ENCODE assay signal across 8 mouse cellular contexts in the genomic region with DNA sequence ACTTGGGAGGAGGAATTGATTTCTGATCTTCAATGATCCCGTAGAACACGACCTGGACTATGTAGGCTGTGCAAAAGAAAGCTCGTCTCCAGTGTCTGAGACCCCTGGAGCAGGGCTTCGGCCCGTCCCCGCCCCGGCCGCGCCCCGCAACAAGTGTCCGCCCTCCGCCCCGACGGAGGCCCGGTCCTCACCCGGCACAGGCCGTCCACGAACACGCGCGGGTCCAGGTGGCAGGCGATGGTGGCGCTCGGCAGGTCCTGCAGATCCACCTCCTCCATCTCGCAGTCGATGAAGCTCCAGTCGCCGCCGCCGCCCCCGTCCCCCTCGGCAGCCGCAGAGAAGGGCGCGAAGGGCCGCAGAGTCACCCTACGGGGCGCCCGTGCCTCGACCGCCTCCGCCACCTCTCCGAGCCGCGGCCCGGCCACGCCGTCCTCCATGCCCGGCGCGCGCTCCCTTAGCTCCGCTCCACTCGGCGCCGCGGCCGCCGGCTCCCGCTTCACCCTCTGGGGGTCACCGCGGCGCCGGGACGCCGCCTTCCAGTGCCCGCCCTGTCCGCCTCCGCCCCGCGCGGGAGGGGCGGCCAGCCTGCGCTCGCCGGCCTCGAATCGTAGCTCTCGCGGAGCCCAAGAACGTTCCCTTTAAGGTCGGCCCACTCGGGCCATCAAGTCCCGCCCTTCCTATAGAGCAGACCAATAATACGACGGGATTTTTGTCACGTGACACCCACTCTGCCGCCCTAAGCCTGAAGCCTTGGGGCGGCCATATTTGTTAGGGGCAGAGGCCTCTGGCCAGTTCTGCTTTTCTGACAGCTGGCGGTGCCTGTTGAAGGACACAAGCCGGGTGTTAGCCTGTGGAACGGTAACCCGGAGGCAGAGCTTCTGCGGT. TPM values are rescaled to one million over a fixed set of nuclear protein-coding genes. Genes with fewer than 3 reads are reported as not detected.
DNase-seq lines count a peak whose midpoint lies in the region; ATAC-seq lines count a peak whose summit lies in the region.

No protein-coding gene starts in this region.

- H3K36me3 ChIP-seq in intestine, embryonic 14.5 days (ENCODE audit: control insufficient read depth, insufficient read depth, low read length) = no peaks in the 10 kb centered on the region

- under 1% methylated on average over 85 of the region's 94 CpGs for WGBS in intestine, embryonic 14.5 days

- peak overlapping the region; percentile 72 for H3K9ac ChIP-seq in intestine, embryonic 14.5 days (ENCODE audit: low read length)

- DNase-seq in adrenal gland, adult 18-20 months (ENCODE audit: low spot score in 2 of 2) = peak; percentile 88 to 90
- peak; percentile 99 for DNase-seq in embryo, embryonic 11 days
- peak; percentile 97 for DNase-seq in gastrocnemius, postnatal 25 days
- DNase-seq in intestine, embryonic 14.5 days (ENCODE audit: low spot score) = peak; percentile 93
- peak; percentile 98 to 99 for DNase-seq in left cerebral cortex, postnatal 14 days (ENCODE audit: low spot score in 2 of 2)
- peak; percentile 99 for DNase-seq in mesoderm, embryonic 11.5 days (ENCODE audit: low read depth, low spot score)
- peak; percentile 97 to 98 for DNase-seq in right cerebral cortex, postnatal 36 days (ENCODE audit: low spot score in 2 of 2)
- peak; percentile 97 for DNase-seq in yolk sac, embryonic 10.5 days (ENCODE audit: low spot score)

- no peaks in the 10 kb centered on the region for H3K9me3 ChIP-seq in intestine, embryonic 14.5 days (ENCODE audit: control insufficient read depth, low read length)

- no peaks in the 10 kb centered on the region for H3K27me3 ChIP-seq in intestine, embryonic 14.5 days (replicated peaks; ENCODE audit: control insufficient read depth, insufficient read depth, low read length)

- peak; percentile 97 for ATAC-seq in intestine, embryonic 14.5 days (replicated peaks; ENCODE audit: low FRiP score, low TSS enrichment, low read depth)

- peak overlapping the region; percentile 61 for H3K4me3 ChIP-seq in intestine, embryonic 14.5 days (ENCODE audit: low read depth, low read length)

- peak overlapping the region; percentile 61 for H3K4me2 ChIP-seq in intestine, embryonic 14.5 days (ENCODE audit: low read length)

- intact Hi-C loops in left cerebral cortex, postnatal 14 days (cut with DNase I) = no loop called here

- peaks cover 11% of the 10 kb centered on the region; the same call in 1 of the 2 replicates for H3K4me1 ChIP-seq in intestine, embryonic 14.5 days (replicated peaks; ENCODE audit: control insufficient read depth, insufficient read depth, low read length)

- H3K27ac ChIP-seq in intestine, embryonic 14.5 days (ENCODE audit: low read depth) = no peak overlapping the region

RNA-seq across cellular contexts. Expression of a gene that starts 4.8 kb away (rescaled TPM):
- 10 to 100 TPM; 14.8 to 26.7 TPM for total RNA-seq in adrenal gland, adult 18-20 months (2021)
- 100 to 1,000 TPM in 1 of 2 experiments, 10 to 100 TPM in 1; 55.0 to 133 TPM for total RNA-seq in gastrocnemius, postnatal 25 days (2021)
- 24.2 and 25.3 TPM in 2 replicates for polyA plus RNA-seq in intestine, embryonic 14.5 days (2014; fragmentation: Nextera tagmentation; extraction: Ambion mirVana)
- 10 to 100 TPM; 49.8 to 55.8 TPM for total RNA-seq in left cerebral cortex, postnatal 14 days (2021)

RNA-seq across cellular contexts. Expression of a gene that starts 19.7 kb away (rescaled TPM):
- total RNA-seq in adrenal gland, adult 18-20 months (2021) = under 1 TPM; 0.10 to 0.29 TPM
- total RNA-seq in gastrocnemius, postnatal 25 days (2021) = not detected
- polyA plus RNA-seq in intestine, embryonic 14.5 days (2014; fragmentation: Nextera tagmentation; extraction: Ambion mirVana) = 26.7 and 29.9 TPM in 2 replicates
- total RNA-seq in left cerebral cortex, postnatal 14 days (2021) = 1 to 10 TPM; 1.9 to 2.2 TPM
